Mouse (Mus musculus) testis, adult 2 months (tissue): ENCODE results near the gene Kmt2d.

Experiments used
- CTCF ChIP-seq: fragments of 200-500 bp; IDR thresholded peaks from 2 replicates; pipeline ENCODE4 v1.5.1; 2012; ENCODE audit warnings: low read depth, mild to moderate bottlenecking, inconsistent platforms, low read length, moderate library complexity; ENCODE audit not compliant: control insufficient read depth, insufficient read depth, insufficient replicate concordance
- POLR2A ChIP-seq: fragments of 200-500 bp; IDR thresholded peaks from 2 replicates; pipeline ENCODE4 v1.6.1; 2012; ENCODE audit warnings: low read depth, mild to moderate bottlenecking, inconsistent platforms, low read length, moderate library complexity; ENCODE audit not compliant: control insufficient read depth

- TF ChIP-seq CTCF (no peak), POLR2A (no peak)
Measured at GRCm38 (mm10) chr15:98807895-98808650, 62.9 kb downstream of the Kmt2d start.
